Mouse (Mus musculus): ENCODE results near the gene Hist1h4b. TPM values are rescaled to one million over a fixed set of nuclear protein-coding genes. Genes with fewer than 3 reads are reported as not detected.
A peak's percentile ranks its signal among the peaks of the same experiment; 100 is the strongest.

Gene Hist1h4b
- total and polyA plus RNA-seq, 3 experiments = 19.0 to 3,071 TPM; not detected in 1

GRCm38 (mm10) chr13:23742007-23742406 is 14.8 kb upstream of the Hist1h4b start:
- peak overlapping the region; percentile 17; the same call in 1 of the 2 replicates for H3K9ac ChIP-seq (ENCODE audit: control insufficient read depth, low read depth, low read length, poor library complexity, severe bottlenecking)
- H3K9me3 ChIP-seq (replicated peaks; ENCODE audit: insufficient read depth, low read length) = no peaks in the 10 kb centered on the region
- no peak overlapping the region for H3K4me3 ChIP-seq (ENCODE audit: control insufficient read depth in 1 of 2, insufficient read depth in 1 of 2, low read depth in 2 of 2, low read length in 2 of 2)
- H3K36me3 ChIP-seq (ENCODE audit: control insufficient read depth in 1 of 2, insufficient read depth in 2 of 2, low read length in 2 of 2) = peaks cover 0 to 26% of the 10 kb centered on the region in 2 experiments; a peak in 2 of 4 replicates
- peak; percentile 30 for DNase-seq (ENCODE audit: low read depth, low spot score)
- H3K27me3 ChIP-seq (ENCODE audit: control insufficient read depth in 1 of 2, insufficient read depth in 2 of 2, low read length in 2 of 2) = no peaks in the 10 kb centered on the region
- no peak for TF ChIP-seq POLR2A (IDR thresholded peaks at IDR 0.05; ENCODE audit: control insufficient read depth in 1 of 2, insufficient read depth in 1 of 2, low read depth in 1 of 2, low read length in 2 of 2, poor library complexity in 1 of 2)
- TF ChIP-seq MAFK (IDR thresholded peaks at IDR 0.05; ENCODE audit: borderline replicate concordance, low read depth, low read length) = no peak
- TF ChIP-seq MXI1 (IDR thresholded peaks at IDR 0.05; ENCODE audit: low read depth, low read length) = no peak
- TF ChIP-seq CHD2 (IDR thresholded peaks at IDR 0.05; ENCODE audit: low read length) = no peak
- no peak for TF ChIP-seq GABPA (IDR thresholded peaks at IDR 0.05; ENCODE audit: low read depth, low read length)
- TF ChIP-seq USF2 (IDR thresholded peaks at IDR 0.05; ENCODE audit: borderline replicate concordance in 1 of 2, insufficient read depth in 1 of 2, low read depth in 1 of 2, low read length in 2 of 2) = no peak
- TF ChIP-seq RCOR1 (IDR thresholded peaks at IDR 0.05; ENCODE audit: low read depth, low read length) = no peak
- no peak for TF ChIP-seq EP300 (IDR thresholded peaks at IDR 0.05; ENCODE audit: low read depth in 1 of 2, low read length in 2 of 2)
- no peak for TF ChIP-seq ELF1 (IDR thresholded peaks at IDR 0.05; ENCODE audit: low read depth, low read length)
- no peak for TF ChIP-seq RAD21 (IDR thresholded peaks at IDR 0.05; ENCODE audit: low read depth, low read length)
- TF ChIP-seq GATA1 (IDR thresholded peaks at IDR 0.05; ENCODE audit: low read depth, low read length) = no peak
- no peak for TF ChIP-seq USF1 (IDR thresholded peaks at IDR 0.05; ENCODE audit: low read depth, low read length)
- TF ChIP-seq ETS1 (IDR thresholded peaks at IDR 0.05; ENCODE audit: low read depth, low read length) = no peak
- TF ChIP-seq MYB (IDR thresholded peaks at IDR 0.05; ENCODE audit: low read depth, low read length) = no peak
- H3K4me1 ChIP-seq (ENCODE audit: control insufficient read depth in 1 of 2, insufficient read depth in 2 of 2, low read length in 2 of 2) = 0 out of 4 replicates have a peak, but pooled peaks cover 3% of the 10 kb centered on the region in 2 experiments
- H3K79me2 ChIP-seq (ENCODE audit: control insufficient read depth, insufficient read depth, low read length, poor library complexity) = peaks cover 1% of the 10 kb centered on the region; the same call in 1 of the 2 replicates
- H3K27ac ChIP-seq (ENCODE audit: control insufficient read depth, low read depth, low read length) = no peak overlapping the region

DNA sequence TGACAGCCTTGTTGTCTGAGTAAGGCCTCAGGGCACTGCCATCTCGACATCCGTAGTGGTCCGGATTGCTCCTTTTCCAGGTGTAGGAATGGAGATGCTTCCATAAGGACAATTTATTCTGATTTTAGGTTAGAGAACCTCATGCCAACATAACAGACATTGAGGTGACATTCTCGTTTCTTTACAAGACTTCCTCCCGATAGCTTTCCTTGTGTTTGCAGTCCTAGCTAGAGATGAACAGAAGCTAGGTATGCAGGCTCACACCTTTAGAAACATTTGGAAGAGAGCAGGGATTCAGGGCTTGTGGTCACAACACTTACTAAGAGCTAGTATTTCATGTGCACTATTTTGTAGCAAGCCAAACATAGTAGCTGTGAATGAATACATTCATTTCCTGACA is 13.6 kb upstream of the Hist1h4b start:
- Histone ChIP-seq H3K36me3 (ENCODE audit: control insufficient read depth in 1 of 2, insufficient read depth in 2 of 2, low read length in 2 of 2) (peaks cover 0 to 23% of the 10 kb centered on the region in 2 experiments; a peak in 2 of 4 replicates), H3K27me3 (ENCODE audit: control insufficient read depth in 1 of 2, insufficient read depth in 2 of 2, low read length in 2 of 2) (no peaks in the 10 kb centered on the region), H3K9me3 (replicated peaks; ENCODE audit: insufficient read depth, low read length) (no peaks in the 10 kb centered on the region), H3K27ac (ENCODE audit: control insufficient read depth, low read depth, low read length) (peak overlapping the region; percentile 26; the same call in 1 of the 2 replicates), H3K4me1 (ENCODE audit: control insufficient read depth in 1 of 2, insufficient read depth in 2 of 2, low read length in 2 of 2) (0 out of 4 replicates have a peak, but pooled peaks cover 0 to 8% of the 10 kb centered on the region in 2 experiments), H3K4me3 (ENCODE audit: control insufficient read depth in 1 of 2, insufficient read depth in 1 of 2, low read depth in 2 of 2, low read length in 2 of 2) (no peak overlapping the region), H3K9ac (ENCODE audit: control insufficient read depth, low read depth, low read length, poor library complexity, severe bottlenecking) (peak overlapping the region; percentile 23; the same call in 1 of the 2 replicates), H3K79me2 (ENCODE audit: control insufficient read depth, insufficient read depth, low read length, poor library complexity) (peaks cover 1% of the 10 kb centered on the region; the same call in 1 of the 2 replicates)
- peak; percentile 41 for DNase-seq (ENCODE audit: low read depth, low spot score)
- TF ChIP-seq KAT2A (conservative IDR thresholded peaks at IDR 0.05; ENCODE audit: low read depth, low read length) (no peak), USF1 (IDR thresholded peaks at IDR 0.05; ENCODE audit: low read depth, low read length) (no peak), MXI1 (IDR thresholded peaks at IDR 0.05; ENCODE audit: low read depth, low read length) (no peak), JUND (IDR thresholded peaks at IDR 0.05; ENCODE audit: low read depth, low read length) (no peak), GATA1 (IDR thresholded peaks at IDR 0.05; ENCODE audit: low read depth, low read length) (no peak), MEF2A (IDR thresholded peaks at IDR 0.05; ENCODE audit: extremely low read depth, insufficient replicate concordance, low read depth, low read length, poor library complexity, severe bottlenecking) (no peak), CHD2 (IDR thresholded peaks at IDR 0.05; ENCODE audit: low read length) (no peak), CHD1 (IDR thresholded peaks at IDR 0.05; ENCODE audit: low read depth, low read length) (no peak)

All from MEL (cell line).